Mouse (Mus musculus) inflammation-experienced regulatory T-cells, adult 6 months (primary cell): ENCODE data around the gene Slc43a1. TPM values are rescaled to one million over a fixed set of nuclear protein-coding genes. Genes with fewer than 3 reads are reported as not detected.
A peak's percentile ranks its signal among the peaks of the same experiment; 100 is the strongest.

Source experiments
- ATAC-seq: one replicate; pipeline ENCODE4 v1.8.0; 2017
- polyA plus RNA-seq, 3 experiments: library from polyadenylated mRNA; unstranded; fragments of 100-300 nt; shearing (Covaris generic); gene quantifications; one replicate each; pipeline ENCODE4 v1.2.1; 2017

The Slc43a1 gene
- polyA plus RNA-seq, 3 experiments from 2014 or later: 1.9 to 9.1 (median 5.9) TPM

- no peak for ATAC-seq
Measured at GRCm38 (mm10) chr2:84868521-84868943, 29.9 kb downstream of the Slc43a1 start.

- ATAC-seq: no peak
Measured at GRCm38 (mm10) chr2:84868977-84869376, 30.3 kb downstream of the Slc43a1 start.

DNA sequence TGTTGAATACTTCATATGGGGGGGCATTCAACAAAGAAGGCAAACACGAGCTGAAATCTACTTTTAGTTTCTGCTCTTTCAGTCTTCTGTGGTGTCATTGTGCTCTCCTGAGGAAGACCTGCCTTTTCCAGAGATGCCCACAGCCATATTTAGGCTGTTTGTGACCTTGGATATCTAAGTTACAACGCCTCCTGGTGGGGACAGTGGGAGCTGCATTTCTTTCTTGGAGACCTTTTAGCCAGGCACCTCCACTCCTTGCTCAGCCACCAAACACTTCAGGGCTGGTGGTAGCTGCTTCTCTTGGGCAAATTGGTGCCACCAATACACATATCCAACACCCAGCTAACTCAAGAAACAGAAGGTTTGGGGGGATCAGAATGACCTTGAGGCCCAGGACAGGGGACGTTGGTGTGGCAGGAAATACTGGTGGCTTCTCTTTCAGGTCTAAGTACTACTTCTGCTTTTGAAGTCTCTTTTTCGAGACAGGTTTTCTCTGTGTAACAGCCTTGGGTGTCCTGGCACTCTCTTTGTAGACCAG, 32.0 kb downstream of the Slc43a1 start:
- no peak for ATAC-seq

- peak; percentile 32 for ATAC-seq
Measured at GRCm38 (mm10) chr2:84872105-84872716, 33.6 kb downstream of the Slc43a1 start.

DNA sequence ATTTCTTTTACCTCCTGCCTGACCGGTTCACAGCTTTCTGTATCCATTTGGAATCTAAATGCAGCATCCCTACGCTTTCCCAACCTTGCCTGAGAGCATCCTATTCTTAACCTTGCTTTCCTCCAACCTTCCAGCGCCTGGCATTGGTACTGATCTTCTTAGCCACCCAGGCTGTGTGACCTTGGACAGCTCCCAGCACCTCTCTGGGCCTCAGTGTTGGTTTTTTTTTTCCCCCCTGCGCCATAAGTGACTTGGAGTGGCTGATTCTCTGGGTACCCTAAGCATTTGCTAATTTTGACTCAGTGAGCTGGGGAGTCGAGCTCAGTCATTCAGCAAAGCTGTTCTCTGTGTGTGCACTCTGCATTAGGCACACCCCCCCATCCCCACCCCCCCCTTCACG, 37.2 kb downstream of the Slc43a1 start:
- no peak for ATAC-seq

DNA sequence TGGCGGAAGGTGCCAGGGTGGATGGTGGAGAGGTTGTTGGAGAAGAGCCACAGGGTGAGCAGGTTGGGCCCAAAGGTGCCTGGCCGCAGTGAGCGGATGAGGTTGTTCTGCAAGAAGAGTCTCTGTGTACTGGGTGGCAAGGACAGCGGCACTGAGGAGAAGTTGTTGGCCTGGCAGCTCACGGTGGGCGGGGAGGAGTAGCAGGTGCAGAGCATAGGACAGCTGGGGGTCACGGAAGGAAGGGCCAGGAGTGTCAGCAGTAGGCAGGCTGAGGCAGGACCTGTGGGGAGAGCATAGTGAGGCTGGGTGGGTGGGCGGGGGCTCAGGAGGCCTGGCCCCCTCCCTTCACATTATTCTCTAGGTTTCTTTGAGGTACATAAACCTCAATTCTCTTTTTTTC, 41.9 kb downstream of the Slc43a1 start:
- ATAC-seq: no peak

GRCm38 (mm10) chr2:84882606-84883005, 44.0 kb downstream of the Slc43a1 start:
- no peak for ATAC-seq

DNA sequence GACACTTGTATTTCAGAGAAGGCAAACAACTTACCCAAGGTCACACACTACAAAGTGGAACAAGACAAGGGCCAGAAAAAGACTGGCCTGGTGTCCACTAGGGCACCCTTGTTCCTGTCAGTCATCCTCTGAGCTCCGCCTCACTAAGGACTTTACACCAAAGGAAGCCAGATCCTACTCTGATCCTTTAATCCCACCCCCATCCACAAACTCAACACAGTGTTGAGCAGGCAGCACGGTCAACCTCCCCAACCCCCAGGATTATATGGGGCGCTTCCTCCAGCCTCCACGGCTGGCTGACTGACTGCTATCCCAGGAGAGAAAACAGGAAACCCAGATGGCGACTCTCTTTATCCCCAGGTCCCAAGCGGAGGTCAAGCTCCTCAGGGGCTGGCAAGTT, 44.4 kb downstream of the Slc43a1 start:
- no peak for ATAC-seq

DNA sequence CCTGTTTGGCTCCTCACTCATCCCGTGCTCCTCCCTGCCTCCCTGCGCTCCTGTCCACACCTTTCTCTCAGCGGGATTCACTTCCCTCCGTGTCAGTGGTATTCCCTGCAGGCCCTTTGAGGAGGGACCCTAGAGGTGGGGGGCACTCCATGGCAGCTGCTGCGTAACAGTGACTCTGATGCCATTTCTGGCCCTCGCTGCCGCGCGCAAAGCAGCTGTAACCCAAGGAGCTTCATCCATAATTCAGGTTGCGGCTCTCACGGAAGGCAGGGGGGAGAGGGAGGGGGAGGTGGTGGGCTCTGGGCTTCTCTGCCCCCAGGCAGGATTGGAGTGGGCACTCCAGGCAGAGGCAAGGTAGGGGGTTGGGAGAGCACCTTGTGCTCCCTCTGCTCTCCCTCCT, 44.9 kb downstream of the Slc43a1 start:
- no peak for ATAC-seq

DNA sequence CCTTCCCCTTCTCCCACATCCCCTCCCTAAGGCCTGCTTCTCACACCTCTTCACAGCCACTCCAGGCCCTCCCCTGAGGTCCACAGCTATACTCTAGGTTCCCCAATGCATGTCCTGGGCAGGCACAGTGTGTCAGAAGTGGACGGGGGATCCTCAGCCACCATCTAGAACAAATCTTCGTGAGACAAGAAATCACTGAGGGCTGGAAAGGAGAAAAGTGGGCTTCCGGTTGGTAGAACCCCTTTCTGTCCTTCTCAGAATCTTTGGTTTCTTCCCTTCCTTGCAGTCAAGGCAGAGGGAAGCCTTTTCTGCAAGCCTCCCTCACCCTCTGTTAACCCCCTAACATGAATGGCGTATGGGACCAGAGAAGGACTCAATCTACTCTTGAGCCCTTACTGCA, 45.3 kb downstream of the Slc43a1 start:
- no peak for ATAC-seq

DNA sequence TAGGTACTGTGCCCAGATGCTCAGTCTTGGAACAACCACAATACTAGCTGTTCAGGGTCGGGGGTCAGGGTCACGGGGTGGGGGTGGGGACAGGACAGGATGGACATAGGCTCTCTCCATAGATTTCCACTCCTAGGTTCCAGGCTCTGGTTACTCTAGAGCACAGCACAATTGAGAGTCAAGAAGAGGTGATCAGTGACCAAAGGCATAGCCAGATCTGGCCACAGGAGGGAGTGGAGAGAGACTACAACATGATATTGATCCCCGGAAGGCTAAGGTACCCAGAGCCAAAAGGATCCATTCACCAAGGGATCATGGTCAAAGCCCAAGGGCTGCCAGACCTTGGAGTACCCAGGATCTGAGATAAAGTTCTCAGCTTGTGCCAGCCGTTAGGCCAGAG, 46.0 kb downstream of the Slc43a1 start:
- no peak for ATAC-seq

DNA sequence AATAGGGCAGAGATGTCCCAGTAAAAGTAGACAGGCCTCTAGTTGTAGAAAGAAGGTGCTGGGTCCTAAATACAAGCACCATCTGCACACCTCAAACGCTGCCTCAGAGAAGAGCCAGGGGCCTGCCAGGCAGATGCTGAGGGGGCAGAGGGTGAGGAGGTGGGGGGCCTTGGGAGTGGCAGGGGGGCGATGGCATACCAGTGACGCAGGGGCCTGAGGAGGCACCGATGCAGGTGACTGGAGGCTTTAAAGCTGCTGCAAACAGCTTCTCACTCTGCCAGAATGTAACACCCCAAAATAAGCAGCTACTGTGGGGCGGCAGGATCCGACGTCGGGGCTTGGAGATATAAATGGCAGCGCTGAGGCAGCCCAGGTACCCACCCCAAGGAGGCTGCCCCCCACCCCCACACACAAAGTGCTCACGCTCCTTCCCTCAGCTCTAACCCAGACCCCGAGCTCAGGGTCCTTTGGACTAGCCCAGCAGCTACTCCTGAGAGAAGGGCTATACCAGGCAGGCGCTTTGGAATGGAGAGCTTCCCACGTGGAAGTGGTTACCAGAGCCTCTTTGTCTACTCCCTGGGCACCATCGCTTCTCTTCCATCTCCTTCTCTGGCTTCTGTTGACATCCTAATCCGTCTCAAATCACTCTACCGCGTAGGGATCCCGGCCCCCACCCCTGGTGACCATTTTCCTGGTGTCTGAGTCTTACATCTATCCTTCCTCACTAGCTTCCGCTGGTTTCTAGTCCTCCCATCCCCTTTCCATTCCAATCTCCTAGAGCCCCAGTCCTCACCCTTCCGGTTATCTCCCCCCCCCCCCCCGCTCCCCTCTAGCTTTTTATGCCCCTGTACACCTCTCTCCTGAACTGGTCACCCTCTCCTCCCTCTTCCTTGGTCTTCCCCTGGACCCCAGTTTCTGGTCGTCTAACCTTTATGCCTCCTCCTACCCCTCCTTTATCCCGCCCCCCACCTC, 46.7 kb downstream of the Slc43a1 start:
- no peak for ATAC-seq

DNA sequence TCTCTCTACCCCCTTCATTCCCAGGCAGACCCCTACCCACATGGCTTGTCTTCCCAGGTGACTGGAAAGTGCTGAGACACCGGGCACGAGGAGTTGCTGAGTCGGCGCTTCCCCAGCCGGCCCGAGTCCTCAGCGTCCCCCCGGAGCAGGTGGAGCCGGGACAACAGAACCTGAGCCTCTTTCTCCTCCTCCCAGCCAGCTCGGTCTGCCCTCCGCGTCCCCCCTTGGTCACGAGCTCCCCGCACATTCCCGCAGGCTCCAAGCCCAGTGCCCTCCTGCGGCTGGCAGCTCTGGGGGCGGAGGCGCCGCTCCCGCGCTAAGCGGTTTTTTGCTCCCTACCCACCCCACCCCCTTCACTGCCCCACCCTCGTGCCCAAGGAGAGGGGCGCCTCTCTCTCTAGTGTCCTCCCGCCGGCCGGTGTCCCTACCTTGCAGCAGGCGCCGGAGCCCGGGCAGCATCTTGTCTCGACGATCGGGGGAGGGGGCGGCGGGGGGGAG, 47.6 kb downstream of the Slc43a1 start, which contains the start of gene Rtn4rl2:
Gene Rtn4rl2 (minus strand): TSS at position 477 of the 498 bp plus-strand sequence.
- ATAC-seq: no peak

GRCm38 (mm10) chr2:84886821-84887281, 48.2 kb downstream of the Slc43a1 start:
- ATAC-seq: no peak

DNA sequence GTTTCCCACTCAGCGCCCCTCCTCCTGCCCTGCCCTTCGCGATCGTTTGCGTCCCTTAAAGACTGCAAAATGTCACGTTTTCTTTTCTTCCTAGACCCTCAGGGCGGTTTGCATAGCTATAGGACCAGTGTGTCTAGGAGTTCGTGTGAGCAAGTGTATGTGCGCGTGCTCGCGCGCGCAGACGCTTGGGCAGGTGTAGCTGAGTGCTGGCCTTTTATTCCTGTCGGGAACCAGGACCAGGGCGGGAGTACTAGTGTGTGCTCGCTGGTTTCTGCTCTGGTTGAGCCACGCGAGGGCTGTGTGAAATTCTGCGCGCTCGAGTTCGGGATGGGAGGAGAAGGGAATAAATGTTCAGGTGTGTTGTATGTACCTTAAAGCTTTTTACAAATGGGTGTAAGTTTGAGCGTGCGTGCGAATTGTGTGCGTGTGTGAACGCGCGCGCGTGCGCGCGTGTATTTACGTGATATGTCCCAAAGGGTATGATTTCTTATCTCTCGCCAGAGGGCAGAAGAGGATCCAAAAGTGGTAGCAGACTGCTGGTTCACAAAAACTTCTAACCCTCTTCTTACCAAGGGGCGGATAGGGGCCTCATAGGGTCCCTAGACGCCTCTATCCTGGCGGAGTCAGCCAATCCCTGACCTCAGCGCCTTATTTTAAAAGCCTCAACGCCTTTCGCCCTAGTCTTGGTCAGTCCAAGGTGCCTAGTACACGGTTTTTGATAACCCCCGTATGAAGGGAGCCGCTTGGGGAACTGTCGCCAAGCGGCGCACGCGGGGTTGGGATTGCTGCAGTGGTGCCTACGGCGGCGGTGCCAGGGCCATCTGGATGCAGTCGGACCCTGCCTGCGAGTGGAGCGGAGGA, 49.0 kb downstream of the Slc43a1 start:
- ATAC-seq: peak; percentile 28

DNA sequence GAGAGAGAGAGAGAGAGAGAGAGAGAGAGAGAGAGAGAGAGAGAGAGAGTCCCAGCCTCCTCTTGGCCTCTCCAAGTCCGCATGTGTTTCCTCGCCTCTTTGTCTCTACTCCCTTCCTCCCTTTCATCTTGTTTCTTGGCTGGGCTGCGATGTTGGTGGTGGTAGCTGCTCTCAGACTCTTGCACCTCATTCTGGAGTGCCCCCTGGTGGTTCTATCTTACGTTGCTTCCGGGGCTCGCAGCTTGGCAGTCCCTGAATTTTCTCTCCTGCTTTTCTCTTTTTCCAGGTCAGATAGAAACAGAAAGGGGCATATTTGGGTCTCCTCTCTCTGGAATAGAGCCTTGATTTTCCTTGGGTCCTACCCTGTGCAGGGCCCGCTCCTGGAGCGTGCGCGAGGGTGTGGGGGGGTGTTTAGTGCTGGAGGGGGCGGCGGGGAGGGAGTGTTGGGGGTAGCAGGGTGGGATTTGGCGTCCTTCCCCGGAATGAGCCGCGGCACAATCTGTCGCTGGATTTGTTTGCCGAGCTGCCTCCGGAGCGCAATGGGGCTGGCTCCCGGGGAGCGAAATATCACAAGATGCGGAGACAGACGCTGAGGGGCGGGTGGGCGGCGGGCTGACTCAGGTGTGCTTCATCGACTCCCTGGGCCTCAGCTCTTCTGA, 50.1 kb downstream of the Slc43a1 start:
- ATAC-seq: peak; percentile 70

GRCm38 (mm10) chr2:84889316-84890044, 50.8 kb downstream of the Slc43a1 start:
- no peak for ATAC-seq

- ATAC-seq: peak; percentile 73
Measured at GRCm38 (mm10) chr2:84890045-84890340, 51.3 kb downstream of the Slc43a1 start.

GRCm38 (mm10) chr2:84893359-84893758, 54.7 kb downstream of the Slc43a1 start:
- no peak for ATAC-seq

DNA sequence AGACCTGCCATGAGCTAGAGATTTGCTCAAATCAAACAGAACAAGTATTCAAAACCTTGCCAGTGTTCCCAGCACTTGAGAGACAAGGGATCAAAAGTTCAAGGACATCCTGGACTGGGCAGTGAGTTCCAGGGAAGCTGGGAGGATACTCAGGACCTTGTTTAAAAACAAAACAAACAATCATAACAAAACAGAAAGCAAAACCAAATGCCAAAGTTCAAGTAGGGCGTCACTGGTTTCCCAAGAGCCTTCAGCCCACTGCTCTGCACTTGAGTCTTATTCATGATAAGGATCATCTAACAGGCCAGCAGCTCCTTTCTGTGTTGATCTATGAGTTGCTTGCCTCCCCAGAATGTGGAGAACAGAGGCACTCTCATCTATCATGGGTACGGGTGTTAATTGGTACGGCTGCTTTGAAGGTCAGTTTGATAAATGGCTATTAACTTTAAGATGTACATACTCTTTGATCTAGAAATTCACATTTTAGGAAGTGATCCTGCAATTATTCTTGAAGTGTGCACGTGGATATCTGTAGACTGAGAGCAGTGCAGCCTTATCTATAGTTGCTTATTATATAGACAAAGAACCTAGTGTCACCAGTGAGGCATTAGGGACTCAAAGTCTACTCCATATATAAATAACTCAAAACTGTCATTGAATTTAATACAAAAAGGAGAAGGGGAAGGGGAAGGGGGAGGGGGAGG, 57.0 kb downstream of the Slc43a1 start:
- ATAC-seq: no peak
